Mouse (Mus musculus): ENCODE results near the gene Olfr867. TPM values are rescaled to one million over a fixed set of nuclear protein-coding genes. Genes with fewer than 3 reads are reported as not detected.

Olfr867 gene
- not detected for total RNA-seq (2021)

- DNase-seq: no peak
Observed at GRCm38 (mm10) chr9:20057462-20057861, at the start of gene Olfr867. Gene Olfr867, minus strand, starts transcription at chr9:20057562.

GRCm38 (mm10) chr9:20098326-20098725 lies 41.0 kb upstream of the Olfr867 start, which contains the start of gene Olfr868:
Gene Olfr868, plus strand, starts transcription at chr9:20098626.
- DNase-seq: no peak

- no peak for DNase-seq
Observed at GRCm38 (mm10) chr9:20073523-20074177, 16.3 kb upstream of the Olfr867 start.

GRCm38 (mm10) chr9:20071291-20071690 lies 13.9 kb upstream of the Olfr867 start:
- DNase-seq: no peak

GRCm38 (mm10) chr9:20070236-20070635 lies 12.9 kb upstream of the Olfr867 start:
- DNase-seq: no peak

GRCm38 (mm10) chr9:20047964-20048363 lies 9.4 kb downstream of the Olfr867 start:
- no peak for DNase-seq

- DNase-seq: no peak
Observed at GRCm38 (mm10) chr9:20027935-20028334, 29.4 kb downstream of the Olfr867 start, which contains the start of gene Olfr866. Gene Olfr866, minus strand, starts transcription at chr9:20028035.

Small RNA genes lying within 50 kb of the gene (microRNA-seq; reads per million reads assigned to microRNA genes)
- gene Gm26231 (0 reads per million in 2 experiments), gene Gm44395 (0 reads per million in 2 experiments)

Other genes starting within 250 kb of the Olfr867 start
- not detected for gene Olfr860, start 207.8 kb downstream of the Olfr867 start, total RNA-seq (2021)
- not detected for gene Olfr862, start 169.6 kb downstream of the Olfr867 start, total RNA-seq (2021)
- gene Olfr77, start 140.7 kb downstream of the Olfr867 start, total RNA-seq (2021): not detected
- gene Olfr866, start 29.5 kb downstream of the Olfr867 start, total RNA-seq (2021): not detected
- not detected for gene Olfr868, start 41.1 kb upstream of the Olfr867 start, total RNA-seq (2021)
- gene Olfr869, start 71.4 kb upstream of the Olfr867 start, total RNA-seq (2021): not detected
- gene Olfr870, start 116.5 kb upstream of the Olfr867 start, total RNA-seq (2021): not detected
- gene Olfr871, start 154.6 kb upstream of the Olfr867 start, total RNA-seq (2021): not detected
- gene Olfr872, start 179.6 kb upstream of the Olfr867 start, total RNA-seq (2021): not detected
- gene Olfr39, start 224.8 kb upstream of the Olfr867 start, total RNA-seq (2021): not detected
- not detected for gene Olfr873, start 241.0 kb upstream of the Olfr867 start, total RNA-seq (2021)

Data from heart, postnatal 4 days (tissue).